Mouse (Mus musculus): ENCODE data around the gene Fam168b. TPM values are rescaled to one million over a fixed set of nuclear protein-coding genes. Genes with fewer than 3 reads are reported as not detected.

Fam168b gene
- polyA plus RNA-seq (2015; fragmentation: Nextera tagmentation; extraction: Ambion mirVana): 52.4 and 55.2 TPM in 2 replicates

DNA sequence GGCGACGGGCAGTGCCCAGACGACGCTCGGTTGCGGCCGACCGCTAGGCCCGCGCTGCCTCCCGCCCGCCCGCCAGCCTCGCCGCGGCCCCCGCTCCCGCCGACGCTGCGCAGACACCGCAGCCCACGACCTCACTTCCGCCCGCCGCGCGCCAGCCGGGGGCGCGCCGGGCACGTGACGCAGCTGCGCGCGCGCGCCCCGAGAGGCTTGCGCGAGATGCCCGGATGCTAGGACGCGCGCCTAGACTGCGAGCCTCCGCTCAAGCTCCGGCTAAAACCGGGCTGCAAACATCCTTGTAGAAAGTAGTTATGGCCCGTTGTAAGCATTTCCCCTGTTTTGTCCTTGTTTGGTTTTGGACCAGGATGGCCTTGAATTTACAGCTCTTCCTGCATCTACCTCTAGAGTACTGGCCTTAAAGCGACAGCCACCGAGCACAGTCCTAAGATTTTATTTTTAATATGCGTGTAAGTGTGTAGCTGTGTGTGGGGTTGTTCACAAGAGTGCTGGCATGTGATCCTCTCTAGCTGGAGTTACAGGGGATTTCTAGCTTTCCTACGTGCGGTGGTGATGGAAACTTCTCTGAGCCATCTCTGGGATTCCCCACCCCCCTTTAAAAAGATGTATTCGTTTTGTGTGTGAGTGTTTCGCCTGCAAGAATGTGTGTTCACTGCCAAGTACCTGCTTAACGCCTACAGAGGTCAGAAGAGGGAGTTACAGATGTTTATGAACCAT, at the start of gene Fam168b:
Gene Fam168b, minus strand, starts transcription at position 179 of the 732 bp plus-strand sequence.
- peak; percentile 95 for DNase-seq (ENCODE audit: low spot score)

DNA sequence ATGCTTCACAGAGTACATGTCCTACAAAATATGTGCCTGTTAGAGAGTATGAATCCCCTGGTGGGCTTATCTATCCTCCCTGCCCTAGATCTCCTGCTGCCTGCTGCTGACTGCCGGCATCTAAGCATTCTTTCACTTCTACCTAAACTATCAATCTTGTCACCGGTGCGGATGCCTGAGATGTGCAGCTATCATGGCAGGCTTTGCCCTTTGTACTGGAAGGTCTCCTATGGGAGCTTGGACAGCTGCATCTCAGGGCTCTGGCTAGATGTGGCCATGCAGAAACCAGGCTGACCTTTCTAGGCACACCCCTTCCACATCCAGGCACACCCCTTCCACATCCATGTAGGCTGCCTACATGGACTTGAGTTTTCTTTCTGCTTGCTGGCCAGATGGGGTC, 49.6 kb upstream of the Fam168b start:
- no peak for DNase-seq (ENCODE audit: low spot score)

DNA sequence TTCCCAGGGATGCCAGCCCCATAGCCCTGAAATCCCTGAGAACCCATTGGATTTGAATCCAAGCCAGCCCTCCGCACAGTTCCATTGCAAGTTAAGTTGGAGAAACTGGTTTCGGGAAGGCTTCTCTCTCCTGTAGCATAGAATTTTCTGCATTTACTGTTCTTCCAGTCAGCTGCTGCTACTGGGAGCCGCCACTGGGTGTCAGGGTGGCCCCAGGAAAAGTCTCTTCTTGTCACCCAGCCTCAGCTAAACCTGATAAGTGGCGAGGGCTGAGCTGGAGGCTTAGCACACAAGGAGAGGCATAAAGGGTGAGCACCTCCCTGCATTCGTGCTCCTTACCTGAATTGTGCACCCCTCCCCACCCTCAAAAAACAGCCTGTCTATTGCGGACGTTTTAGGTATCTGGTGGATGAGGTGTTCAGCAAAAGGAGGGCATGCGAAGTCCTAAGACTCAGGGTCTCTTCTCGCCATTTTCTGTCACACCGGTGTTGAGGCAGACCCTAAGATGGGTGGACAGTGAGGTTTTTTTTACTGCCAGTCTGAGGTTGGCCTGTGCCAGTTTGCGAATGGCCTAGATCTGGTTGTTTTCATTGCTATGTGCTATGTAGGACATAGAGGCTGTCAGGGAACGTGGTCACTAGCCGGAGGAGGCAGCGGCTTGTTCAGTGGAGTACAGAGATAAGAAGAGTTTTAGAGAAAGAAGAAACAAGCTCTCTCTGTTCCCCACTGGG, 48.9 kb upstream of the Fam168b start:
- peak; percentile 19 for DNase-seq (ENCODE audit: low spot score)

DNA sequence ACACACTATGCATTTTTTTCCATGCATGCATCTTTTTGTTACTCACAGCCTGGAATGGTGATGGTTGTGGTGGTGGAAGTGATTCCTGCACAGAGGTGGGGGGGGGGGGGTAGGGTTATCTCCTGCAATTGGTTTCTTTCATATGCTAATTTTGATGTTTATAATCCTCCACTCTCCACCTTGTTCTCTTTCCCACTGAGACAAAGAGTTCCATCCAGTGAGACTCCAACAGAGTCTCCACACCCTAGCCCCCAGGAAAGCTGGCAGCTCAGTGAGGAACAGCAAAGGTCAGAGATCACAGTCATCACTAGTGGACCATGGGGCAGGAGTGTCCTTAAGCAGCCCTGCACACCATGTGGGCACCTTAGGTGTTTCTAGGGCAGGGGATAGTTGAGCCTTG, 40.9 kb upstream of the Fam168b start:
- DNase-seq (ENCODE audit: low spot score): no peak

DNA sequence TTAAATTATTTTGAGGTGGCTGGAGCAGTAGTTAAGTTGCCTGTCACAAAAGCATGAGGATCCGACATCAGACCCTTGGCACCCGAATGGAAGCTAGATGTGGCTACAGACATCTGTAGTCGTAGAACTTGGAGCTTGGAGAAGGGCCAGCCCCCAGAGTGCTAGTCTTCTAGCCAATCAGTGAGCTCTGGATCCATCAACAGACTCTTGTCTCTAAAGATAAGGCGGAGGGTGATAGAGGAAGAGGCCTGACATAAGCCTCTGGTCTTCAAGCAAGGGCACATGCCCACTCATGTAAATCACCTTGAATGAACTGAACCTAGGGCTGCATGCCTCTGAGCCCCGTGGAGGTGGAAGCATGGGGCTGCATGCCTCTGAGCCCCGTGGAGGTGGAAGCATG, 36.7 kb upstream of the Fam168b start:
- DNase-seq (ENCODE audit: low spot score): no peak

DNA sequence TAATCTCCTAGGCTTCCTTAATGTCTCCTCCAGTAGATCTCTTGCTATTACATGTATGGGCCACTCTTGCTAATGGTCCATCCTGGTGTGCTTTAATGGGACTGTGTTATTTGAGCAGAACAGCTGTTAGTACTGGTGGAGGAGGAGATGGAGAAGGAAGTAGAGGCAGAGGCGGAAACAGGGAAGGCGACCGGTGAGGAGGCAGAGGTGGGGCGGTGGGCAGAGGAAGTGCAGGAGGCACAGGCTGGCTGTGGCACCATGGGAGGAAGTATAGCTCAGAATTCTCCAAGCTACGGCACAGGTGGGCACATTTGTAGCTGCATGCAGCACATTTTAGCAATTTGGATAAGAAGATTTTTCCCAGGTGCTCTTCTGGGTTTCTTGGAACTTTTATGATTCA, 30.7 kb upstream of the Fam168b start:
- no peak for DNase-seq (ENCODE audit: low spot score)

DNA sequence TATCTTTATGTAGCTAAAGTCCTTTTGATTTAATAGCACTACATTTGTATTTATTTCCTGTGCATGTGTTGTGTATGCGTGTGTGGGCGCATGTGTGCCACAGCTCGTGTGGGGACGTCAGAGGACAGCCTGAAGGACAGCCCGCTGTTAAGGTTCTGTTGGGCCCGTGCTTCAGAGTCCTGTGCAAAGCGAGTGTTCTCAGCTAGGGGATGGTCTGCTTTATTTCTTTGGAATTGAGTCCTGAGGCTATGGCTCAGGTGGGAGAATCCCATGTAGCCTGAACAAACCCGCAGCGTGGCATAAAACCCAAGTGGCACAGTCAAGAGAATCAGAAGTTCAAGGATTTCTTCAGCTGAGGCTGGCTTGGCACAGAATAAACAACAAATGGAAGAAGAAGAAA, 28.3 kb upstream of the Fam168b start:
- DNase-seq (ENCODE audit: low spot score): no peak

DNA sequence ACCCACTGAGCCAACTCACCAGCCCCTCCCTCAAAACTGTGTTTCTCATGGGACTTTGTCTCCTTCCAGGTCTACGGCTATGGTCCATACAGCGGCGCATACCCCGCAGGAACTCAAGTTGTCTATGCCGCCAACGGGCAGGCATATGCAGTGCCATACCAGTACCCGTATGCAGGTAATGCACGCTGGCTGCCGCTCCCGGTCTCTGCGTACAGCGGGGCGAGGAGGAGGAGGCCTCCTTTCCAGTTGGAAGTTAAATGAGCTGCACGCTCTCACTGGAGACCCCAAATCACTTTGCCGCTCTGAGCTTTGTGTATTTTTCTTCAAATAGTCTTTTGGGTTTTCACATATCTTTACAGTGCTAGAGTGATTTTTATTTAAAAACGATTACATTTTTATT, 26.4 kb upstream of the Fam168b start:
- no peak for DNase-seq (ENCODE audit: low spot score)

DNA sequence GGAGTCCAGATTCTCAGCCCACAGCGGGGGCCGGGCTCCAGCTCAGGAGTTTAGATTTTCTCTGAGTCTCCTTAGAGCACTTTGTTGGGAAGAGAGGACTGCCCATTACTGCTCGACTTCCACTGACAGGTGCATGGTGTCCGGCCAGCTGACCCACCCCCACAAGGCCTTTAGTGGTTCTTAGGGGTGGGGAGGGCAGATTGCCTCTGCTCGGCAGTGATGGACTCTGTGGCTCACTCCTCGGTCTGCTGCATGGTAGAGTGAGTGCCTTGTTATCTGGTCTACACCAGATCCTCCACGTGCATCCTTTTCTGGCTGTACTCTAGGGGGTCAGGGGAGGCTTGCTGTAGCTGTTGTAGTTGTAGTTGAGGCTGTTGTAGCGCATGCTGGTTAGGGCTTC, 25.5 kb upstream of the Fam168b start:
- DNase-seq (ENCODE audit: low spot score): no peak

DNA sequence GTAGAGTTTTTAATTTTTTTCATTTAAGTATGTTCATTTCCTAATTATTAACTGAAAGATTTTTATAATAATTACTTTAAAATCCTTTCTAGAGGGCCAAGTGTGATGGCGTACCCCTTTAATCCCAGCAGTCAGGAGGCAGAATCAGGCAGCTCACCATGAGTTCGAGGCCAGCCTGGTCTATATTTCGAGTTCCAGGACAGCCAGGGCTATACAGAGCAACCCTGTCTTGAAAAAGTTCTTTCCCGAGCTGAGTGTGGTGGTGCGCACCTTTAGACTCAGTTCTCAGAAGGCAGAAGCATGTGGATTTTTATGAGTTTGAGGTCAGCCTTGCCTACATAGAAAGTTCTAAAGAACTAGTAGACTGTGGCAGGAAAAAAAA, 24.7 kb upstream of the Fam168b start:
- DNase-seq (ENCODE audit: low spot score): no peak

DNA sequence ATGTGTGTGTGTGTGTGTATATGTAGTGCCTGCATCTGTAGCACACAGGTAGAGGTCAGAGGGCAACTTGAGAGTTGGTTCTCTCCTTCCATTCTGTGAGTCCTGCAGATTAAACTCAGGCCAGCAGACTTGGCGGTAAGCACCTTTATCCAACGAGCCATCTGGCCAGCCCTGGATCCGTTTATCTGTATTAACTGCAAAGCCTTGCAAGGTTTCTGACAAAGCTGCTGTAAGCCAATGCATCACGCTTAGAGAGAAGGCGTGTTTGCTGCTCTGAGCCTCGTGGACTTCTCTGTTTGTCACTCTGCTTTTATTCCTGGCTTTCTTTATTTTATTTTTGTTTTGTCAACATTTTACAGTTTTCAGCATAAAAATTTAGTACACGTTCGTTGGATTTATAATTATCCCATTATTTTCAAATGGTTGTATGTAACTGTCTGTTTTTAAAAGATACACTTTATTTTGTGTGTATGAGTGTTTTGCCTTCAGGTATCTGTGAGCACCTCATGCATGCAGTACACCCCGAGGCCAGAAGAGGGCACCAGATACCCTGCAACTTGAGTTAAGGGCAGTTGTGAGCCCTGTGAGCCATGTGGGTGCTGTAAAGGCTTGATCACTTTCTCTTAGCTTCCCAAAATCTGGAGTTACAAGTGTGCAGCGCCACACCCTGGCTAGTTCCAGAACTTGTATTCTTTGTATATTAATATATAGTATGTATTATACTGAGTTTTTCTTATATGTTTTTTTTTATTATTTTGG, 24.1 kb upstream of the Fam168b start:
- peak; percentile 89 for DNase-seq (ENCODE audit: low spot score)

DNA sequence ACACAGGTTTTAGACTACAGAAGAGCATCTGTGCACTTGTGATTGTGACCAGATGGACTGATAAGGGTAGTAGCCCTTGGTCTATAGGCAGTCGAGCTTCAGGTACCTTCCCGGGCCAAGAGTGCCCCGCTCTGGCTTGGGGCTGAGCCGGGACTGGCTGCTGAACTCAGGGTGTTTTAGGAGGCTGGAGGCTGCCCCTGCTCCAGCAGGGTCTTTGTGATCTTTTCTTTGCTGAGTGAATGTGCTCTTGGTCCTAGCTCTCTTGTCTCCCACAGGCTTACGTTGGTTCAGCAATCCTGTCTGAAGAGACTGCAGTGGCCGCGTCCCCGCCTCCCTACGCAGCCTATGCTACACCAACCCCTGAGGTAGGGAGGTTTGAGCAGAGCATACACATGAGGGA, 23.0 kb upstream of the Fam168b start:
- no peak for DNase-seq (ENCODE audit: low spot score)

DNA sequence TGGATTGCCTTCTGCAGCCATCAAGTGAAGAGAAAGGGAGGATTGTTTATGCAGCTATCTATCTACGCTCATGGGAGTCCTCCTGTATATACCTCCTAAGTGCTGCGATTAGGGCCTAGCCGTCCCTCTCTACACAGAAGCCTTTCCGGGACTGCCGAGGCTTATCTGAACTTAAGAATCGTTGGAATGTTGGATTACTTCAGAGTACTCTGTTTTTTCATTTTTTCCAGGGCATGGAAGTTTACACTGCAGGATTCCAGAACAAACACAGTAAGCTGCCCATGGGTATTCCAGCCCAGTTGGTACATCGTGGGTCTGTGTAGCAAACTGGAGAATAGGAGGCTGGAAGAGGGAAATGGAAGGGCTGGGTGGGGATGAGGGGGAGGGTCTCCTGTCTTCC, 21.4 kb upstream of the Fam168b start:
- DNase-seq (ENCODE audit: low spot score): no peak

DNA sequence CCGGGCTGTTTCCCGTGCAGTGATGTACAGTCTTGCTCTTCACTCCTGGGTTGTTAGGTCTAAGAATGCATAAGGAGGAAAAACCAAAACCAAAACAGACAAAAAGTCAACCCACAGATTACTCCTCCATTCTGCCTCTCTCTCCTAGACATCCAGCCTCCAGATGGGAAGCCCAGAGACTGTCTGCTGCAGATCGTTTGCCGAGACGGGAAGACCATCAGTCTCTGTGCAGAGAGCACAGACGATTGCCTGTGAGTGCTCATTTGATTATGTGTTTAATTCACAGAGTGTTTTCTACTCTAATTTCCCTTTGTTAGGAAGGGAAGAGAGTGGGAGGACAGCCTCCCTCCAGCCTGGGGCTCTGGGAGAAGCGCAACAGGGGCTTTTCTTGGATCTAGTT, 20.5 kb upstream of the Fam168b start:
- no peak for DNase-seq (ENCODE audit: low spot score)

DNA sequence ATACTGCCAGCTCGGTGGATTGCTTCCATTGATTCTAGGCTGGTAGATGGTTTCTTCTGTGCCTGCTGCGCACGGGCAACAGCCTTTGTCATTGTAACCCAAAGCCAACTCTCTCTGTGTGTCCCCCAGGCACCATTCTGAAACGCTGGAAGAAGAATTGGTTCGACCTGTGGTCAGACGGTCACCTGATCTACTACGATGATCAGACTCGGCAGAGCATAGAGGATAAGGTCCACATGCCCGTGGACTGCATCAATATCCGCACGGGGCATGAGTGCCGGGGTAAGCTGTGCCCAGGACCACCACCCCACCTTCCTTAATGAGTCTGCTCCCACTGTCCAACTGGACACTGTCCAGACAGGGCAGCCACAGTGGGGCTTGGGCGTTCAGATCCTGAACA, 20.0 kb upstream of the Fam168b start:
- no peak for DNase-seq (ENCODE audit: low spot score)

DNA sequence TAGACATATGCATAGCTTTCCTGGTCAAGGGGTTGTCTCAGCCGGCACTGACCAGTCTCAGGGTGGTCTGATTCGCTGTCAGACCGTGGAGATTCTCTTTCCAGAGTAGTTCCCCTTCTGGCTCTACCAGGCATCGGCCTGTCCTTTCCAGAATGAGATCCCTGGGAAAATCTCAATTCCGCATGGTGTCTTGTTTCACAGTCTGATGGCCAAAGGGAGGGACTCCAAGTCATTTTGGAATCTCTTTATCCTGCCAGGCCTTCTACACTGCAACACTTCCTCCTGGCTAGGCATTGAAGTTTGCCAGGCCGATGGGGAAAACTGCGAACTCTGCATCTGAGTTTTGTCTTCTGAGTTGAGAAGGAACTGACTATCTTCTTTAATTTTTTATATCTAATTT, 17.3 kb upstream of the Fam168b start:
- DNase-seq (ENCODE audit: low spot score): no peak

DNA sequence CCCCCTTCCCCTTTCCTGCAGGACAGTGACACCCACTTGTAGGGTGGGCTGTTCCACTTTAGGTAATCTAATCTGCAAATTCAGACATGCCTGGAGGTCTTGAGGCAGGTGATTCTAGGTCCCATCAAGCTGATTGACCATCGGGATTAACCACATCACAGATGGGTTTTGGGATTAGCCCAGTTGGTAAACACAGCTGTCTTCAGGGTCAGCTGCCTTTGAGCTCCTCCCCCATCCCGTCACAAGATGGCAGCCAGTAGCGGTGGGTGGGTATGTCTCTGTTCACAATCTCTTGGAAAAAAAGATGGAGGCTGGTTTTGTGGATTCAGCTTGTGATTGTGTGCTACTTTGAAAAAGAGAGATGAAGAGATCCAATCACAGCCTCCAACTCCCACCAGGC, 16.9 kb upstream of the Fam168b start:
- no peak for DNase-seq (ENCODE audit: low spot score)

DNA sequence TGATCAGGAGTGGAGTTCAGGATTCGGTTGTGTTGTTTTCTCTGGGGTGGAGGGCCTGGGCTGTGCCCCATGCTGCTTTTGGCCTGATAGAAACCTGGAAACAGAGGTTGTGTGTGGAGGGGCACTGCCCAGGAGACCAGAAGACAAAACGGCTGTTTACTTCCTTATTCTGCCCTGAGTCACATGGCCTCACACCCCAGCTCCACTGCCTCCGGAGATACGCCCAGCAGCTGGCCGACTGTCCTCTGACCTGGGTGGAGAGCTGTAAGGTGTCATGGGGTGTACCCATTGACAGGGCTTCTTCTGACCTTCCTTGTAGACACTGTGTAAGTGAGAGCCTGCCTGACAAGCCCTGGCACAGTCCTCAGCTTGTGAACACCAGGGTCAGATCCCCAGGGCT, 15.8 kb upstream of the Fam168b start:
- no peak for DNase-seq (ENCODE audit: low spot score)

DNA sequence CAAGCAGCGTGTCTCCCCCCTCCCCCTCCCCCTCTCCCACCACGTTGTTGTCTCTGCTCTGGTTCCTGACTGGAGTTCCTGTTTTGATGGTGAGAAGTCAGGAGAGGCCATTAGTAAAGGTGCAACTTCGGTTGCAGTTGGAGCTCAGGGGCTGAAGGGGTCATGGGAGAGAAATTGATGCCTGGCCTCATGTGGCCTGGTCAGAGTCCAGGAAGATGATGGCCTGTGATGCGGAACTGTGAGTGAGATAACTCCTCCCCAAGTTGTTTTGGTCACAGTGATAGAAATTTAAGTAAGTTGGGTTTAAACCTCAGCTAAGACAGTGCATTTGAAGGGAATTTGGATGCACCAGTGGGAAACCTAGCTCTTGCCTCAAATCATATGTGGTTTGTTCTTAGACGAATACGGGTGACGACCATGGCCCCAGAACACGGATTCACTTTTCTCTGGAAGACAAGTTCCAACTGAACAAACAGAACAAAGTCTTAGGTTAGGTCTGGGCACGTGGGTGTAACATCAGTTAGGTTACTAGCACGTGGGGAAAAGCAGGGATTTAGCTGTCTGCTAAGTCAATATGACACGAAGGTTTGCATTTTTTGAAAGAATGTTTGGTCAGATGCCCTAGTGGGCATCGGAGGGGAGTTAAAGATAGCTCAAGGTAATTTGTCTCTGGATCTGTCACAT, 12.3 kb upstream of the Fam168b start:
- DNase-seq (ENCODE audit: low spot score): no peak

DNA sequence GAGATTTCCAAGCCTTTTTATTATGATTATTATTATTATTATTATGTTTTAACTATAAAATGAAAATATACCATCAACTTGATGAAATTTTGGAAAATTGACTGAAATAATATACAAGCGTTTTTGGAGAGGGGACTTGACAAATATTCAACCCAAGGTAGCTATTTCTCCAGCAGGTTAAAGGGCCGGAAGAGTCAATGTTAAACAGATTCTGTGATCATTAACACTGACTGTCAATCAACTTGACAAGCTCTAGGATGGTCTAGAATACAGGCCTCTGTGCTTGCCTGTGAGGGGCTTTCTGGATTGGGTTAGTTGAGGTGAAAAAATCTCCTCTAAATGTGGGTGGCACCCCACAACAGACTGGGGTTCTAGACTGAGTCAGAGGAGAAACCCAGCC, 10.9 kb upstream of the Fam168b start:
- DNase-seq (ENCODE audit: low spot score): no peak

DNA sequence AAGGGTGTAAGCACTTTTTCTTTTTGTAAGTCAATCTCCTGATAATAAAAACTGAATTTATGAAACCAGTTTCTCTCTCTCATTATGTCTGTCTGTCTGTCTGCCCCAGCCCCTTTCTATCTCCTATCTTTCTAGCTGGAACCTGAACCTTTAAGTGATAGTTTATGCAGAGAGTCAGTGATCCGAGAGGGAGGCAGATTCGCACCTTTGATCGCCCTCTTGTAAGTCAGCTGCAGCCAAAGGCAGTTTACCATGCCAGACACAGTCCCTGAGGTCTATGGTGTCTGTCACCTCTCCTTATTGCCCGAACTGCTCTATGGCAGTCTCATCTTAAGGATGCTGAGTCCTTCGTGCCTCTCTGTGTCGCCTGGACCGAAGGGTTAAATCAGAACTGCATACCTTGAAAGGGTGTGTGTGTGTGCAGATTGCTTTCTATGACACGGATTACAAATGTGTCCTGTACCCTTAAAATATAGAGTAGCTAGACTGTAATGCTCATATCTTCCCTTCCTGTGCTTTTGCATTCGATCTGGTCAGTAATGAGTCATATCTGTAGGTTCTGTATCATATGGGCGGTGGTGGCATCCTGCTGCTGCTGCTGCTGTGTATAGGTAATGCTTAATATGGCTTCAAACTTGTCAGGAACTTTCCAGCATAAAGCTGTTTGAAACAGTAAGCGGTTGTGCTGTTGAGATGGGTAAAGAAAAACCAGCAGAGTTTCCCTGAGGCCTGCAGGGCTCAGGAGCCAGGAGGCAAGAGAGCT, 9.4 kb upstream of the Fam168b start:
- no peak for DNase-seq (ENCODE audit: low spot score)

Data from thymus, postnatal 0 days (tissue).